Mouse (Mus musculus): ENCODE measurements at regions not wholly inside any gene's neighbourhood (a gene's known extent, or its start where the extent isn't known, plus 50 kb on each side); places are given as distances from the start of the nearest gene placed in this dataset.

DNA sequence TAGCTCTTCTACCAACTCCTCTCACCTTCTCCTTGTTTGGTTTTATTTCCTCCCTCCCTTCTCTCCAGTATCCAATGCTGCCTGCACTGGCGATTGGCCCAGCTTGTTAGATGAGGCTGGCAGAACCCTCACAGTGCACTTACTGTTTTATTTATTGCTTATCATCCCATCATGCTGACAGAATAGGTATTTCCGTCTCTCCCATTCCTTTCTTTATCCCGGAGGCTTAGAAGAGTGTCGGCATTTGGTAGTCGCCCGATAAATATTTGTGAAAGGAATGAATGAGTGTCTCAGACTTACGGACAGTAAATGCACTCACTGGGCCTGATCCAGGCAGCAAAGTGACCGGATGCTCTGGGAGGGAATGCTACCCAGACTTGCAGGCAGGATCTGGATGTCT is 123.8 kb upstream of the Sh3bp4 start:
- TF ChIP-seq POLR2A (IDR thresholded peaks at IDR 0.05; ENCODE audit: extremely low read depth, insufficient read depth, low read length): no peak
- no peak for TF ChIP-seq CTCF (IDR thresholded peaks at IDR 0.05; ENCODE audit: extremely low read depth, insufficient read depth, low read length)

Measured in cortical plate, adult 2 months (tissue).